Mouse (Mus musculus): ENCODE results near the gene Rev1. TPM values are rescaled to one million over a fixed set of nuclear protein-coding genes. Genes with fewer than 3 reads are reported as not detected.

Rev1 gene
- polyA plus RNA-seq, 1 experiment from 2014 or later: 20.4 TPM

DNA sequence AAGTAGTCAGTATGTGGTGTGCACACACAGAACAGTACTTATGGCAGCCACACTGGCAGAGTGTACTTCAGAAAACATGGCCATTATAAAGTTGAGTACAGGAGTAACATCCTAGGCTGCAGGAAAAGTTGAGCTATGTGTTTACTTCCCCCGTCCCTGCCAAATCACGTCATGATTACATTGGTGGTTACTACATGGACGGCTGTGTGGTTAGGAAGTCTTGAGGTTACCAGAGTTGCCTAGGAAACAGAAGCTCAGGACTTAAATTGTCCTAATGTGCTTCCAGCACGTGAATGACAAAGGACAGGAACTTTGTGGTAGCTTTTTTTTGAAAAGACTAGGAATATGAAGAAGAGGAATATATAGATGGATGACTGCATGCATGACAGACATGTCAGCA lies 80.0 kb downstream of the Rev1 start:
- H3K36me3 ChIP-seq (ENCODE audit: control insufficient read depth, insufficient read depth, low read length): peaks cover 52% of the 10 kb centered on the region
- WGBS (ENCODE audit: insufficient replicate concordance): 72% methylated on average over 4 of the region's 4 CpGs

DNA sequence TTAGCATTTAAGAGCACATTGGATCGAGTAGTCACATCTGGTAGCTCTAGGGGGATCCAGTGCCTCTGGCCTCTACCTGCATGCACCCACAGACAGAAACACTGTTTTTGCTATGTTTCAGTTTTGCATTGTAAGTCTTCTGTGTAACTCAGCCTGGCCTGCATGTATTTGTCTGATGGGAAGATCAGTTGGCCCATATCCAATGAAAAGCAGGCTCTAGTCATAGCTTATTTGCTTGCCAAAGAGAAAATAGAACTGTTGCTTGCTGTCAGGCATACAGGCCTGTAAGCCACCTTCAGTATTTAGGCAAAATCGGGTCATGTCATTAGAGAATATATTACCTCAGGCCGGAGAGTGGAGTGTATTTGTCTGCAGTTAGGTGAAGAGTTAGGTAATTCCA lies 81.5 kb downstream of the Rev1 start:
- Histone ChIP-seq H3K9me3 (replicated peaks; ENCODE audit: control insufficient read depth, low read length) (no peaks in the 10 kb centered on the region), H3K9ac (ENCODE audit: low read depth, low read length) (no peak overlapping the region), H3K27me3 (ENCODE audit: control insufficient read depth, insufficient read depth, low read length) (no peaks in the 10 kb centered on the region), H3K4me2 (no peak overlapping the region), H3K27ac (ENCODE audit: low read depth, low read length) (no peak overlapping the region), H3K4me1 (ENCODE audit: control insufficient read depth, insufficient read depth, low read length) (no peaks in the 10 kb centered on the region), H3K4me3 (ENCODE audit: low read depth, low read length) (no peak overlapping the region), H3K36me3 (ENCODE audit: control insufficient read depth, insufficient read depth, low read length) (peaks cover 51% of the 10 kb centered on the region)
- no peak for ATAC-seq (replicated peaks; ENCODE audit: insufficient number of reproducible peaks, low FRiP score, low TSS enrichment)
- WGBS (ENCODE audit: insufficient replicate concordance): 89% methylated on average over 3 of the region's 3 CpGs

More for the DNA sequence above, 80.0 kb downstream of the Rev1 start:
- Histone ChIP-seq H3K4me3 (ENCODE audit: low read depth, low read length) (no peak overlapping the region), H3K4me2 (no peak overlapping the region), H3K9ac (ENCODE audit: low read depth, low read length) (no peak overlapping the region), H3K9me3 (replicated peaks; ENCODE audit: control insufficient read depth, low read length) (no peaks in the 10 kb centered on the region), H3K4me1 (ENCODE audit: control insufficient read depth, insufficient read depth, low read length) (no peaks in the 10 kb centered on the region), H3K27ac (ENCODE audit: low read depth, low read length) (no peak overlapping the region), H3K27me3 (ENCODE audit: control insufficient read depth, insufficient read depth, low read length) (no peaks in the 10 kb centered on the region)
- ATAC-seq (replicated peaks; ENCODE audit: insufficient number of reproducible peaks, low FRiP score, low TSS enrichment): no peak

DNA sequence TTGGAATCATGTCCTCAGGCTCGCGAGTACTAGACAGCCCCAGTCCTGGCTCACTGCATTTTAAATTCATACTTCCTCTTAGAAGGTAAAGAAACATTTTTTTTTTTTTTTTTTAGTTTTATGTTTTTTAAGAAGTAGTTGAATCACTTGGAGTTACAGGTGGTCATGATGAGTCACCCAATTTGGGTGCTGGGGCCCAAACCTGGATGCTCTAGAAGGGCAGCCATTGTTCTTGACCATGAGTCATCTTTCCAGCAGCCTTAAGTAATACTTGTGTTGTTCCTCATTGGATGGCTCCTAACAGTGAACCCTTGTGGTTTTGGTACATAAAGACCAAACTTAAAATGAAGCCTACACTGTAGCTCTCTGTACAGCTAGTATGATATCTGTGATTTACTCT lies 90.7 kb downstream of the Rev1 start:
- no peak overlapping the region for H3K27ac ChIP-seq (ENCODE audit: low read depth, low read length)
- H3K9ac ChIP-seq (ENCODE audit: low read depth, low read length): no peak overlapping the region
- ATAC-seq (replicated peaks; ENCODE audit: insufficient number of reproducible peaks, low FRiP score, low TSS enrichment): no peak
- no peaks in the 10 kb centered on the region for H3K4me1 ChIP-seq (ENCODE audit: control insufficient read depth, insufficient read depth, low read length)
- H3K27me3 ChIP-seq (ENCODE audit: control insufficient read depth, insufficient read depth, low read length): no peaks in the 10 kb centered on the region
- H3K4me2 ChIP-seq: no peak overlapping the region
- WGBS (ENCODE audit: insufficient replicate concordance): 94% methylated on average over 2 of the region's 2 CpGs
- peaks cover 28% of the 10 kb centered on the region for H3K36me3 ChIP-seq (ENCODE audit: control insufficient read depth, insufficient read depth, low read length)
- no peak overlapping the region for H3K4me3 ChIP-seq (ENCODE audit: low read depth, low read length)
- H3K9me3 ChIP-seq (replicated peaks; ENCODE audit: control insufficient read depth, low read length): no peaks in the 10 kb centered on the region

DNA sequence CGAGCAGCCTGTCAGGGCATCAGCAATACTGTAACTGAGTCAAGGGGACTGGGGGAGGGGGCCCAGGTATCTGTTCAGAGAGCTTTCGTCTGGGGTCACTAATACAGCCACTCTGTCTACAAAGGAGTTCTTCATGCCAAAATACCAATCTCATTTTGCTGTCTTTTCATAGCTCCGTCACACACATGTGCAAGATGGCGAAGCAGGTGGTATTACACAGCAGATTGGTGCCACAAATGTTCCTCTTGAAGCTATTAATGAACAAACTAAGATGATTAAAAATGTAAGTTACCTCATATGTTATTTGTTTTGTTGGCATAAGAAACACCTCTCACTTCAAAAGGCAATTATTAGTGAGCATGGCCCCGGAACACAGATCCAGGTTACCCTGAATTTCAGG lies 92.2 kb downstream of the Rev1 start:
- H3K9ac ChIP-seq (ENCODE audit: low read depth, low read length): no peak overlapping the region
- H3K27me3 ChIP-seq (ENCODE audit: control insufficient read depth, insufficient read depth, low read length): no peaks in the 10 kb centered on the region
- peaks cover 28% of the 10 kb centered on the region for H3K36me3 ChIP-seq (ENCODE audit: control insufficient read depth, insufficient read depth, low read length)
- H3K4me3 ChIP-seq (ENCODE audit: low read depth, low read length): no peak overlapping the region
- H3K4me1 ChIP-seq (ENCODE audit: control insufficient read depth, insufficient read depth, low read length): no peaks in the 10 kb centered on the region
- WGBS (ENCODE audit: insufficient replicate concordance): 91% methylated on average over 5 of the region's 5 CpGs
- no peak overlapping the region for H3K27ac ChIP-seq (ENCODE audit: low read depth, low read length)
- no peak overlapping the region for H3K4me2 ChIP-seq
- no peaks in the 10 kb centered on the region for H3K9me3 ChIP-seq (replicated peaks; ENCODE audit: control insufficient read depth, low read length)
- no peak for ATAC-seq (replicated peaks; ENCODE audit: insufficient number of reproducible peaks, low FRiP score, low TSS enrichment)

DNA sequence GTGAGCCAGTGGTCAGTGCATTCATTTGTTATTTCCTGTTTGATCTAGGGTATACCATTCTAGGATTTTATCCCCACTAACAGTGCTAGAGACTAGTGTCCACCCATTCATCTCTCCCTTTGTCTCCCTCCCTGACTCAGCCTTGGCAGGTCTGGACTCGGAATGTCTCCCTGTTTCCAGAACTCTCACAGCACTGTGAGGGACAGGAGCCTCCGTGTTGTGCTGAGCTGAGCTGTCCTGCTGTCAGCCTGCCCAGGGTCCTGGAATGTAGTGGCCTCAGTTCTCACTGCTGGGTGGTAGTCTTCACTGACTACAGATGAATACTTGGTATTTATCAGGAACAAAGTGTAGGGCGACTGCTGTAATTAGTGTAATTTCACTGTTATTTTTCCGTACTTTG lies 94.1 kb downstream of the Rev1 start:
- no peaks in the 10 kb centered on the region for H3K4me1 ChIP-seq (ENCODE audit: control insufficient read depth, insufficient read depth, low read length)
- 87% methylated on average over 4 of the region's 4 CpGs for whole genome bisulfite sequencing (ENCODE audit: insufficient replicate concordance)
- no peak overlapping the region for H3K9ac ChIP-seq (ENCODE audit: low read depth, low read length)
- H3K4me3 ChIP-seq (ENCODE audit: low read depth, low read length): no peak overlapping the region
- H3K9me3 ChIP-seq (replicated peaks; ENCODE audit: control insufficient read depth, low read length): no peaks in the 10 kb centered on the region
- ATAC-seq (replicated peaks; ENCODE audit: insufficient number of reproducible peaks, low FRiP score, low TSS enrichment): no peak
- no peaks in the 10 kb centered on the region for H3K27me3 ChIP-seq (ENCODE audit: control insufficient read depth, insufficient read depth, low read length)
- H3K36me3 ChIP-seq (ENCODE audit: control insufficient read depth, insufficient read depth, low read length): peaks cover 21% of the 10 kb centered on the region
- H3K4me2 ChIP-seq: no peak overlapping the region
- no peak overlapping the region for H3K27ac ChIP-seq (ENCODE audit: low read depth, low read length)

DNA sequence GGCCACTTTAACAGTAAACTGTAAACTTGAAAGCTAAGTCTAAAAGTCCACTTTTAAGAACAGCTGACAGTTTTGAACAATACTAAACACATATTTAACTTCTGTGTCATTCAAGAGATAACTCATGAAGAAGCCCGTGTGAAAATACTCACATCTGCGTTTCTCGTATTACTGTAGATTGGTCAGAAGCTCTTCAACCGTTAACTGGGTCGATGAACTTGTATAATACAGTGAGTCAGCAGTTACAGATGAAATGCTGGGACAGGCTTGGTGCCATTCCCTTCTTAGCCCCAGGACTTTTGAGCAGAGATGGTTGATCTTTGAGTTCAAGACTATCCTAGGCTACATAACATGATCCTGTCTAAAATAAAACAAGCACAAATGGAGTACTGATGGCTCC lies 98.2 kb downstream of the Rev1 start:
- H3K4me1 ChIP-seq (ENCODE audit: control insufficient read depth, insufficient read depth, low read length): no peaks in the 10 kb centered on the region
- no peak for ATAC-seq (replicated peaks; ENCODE audit: insufficient number of reproducible peaks, low FRiP score, low TSS enrichment)
- H3K27ac ChIP-seq (ENCODE audit: low read depth, low read length): no peak overlapping the region
- no peaks in the 10 kb centered on the region; the same call in none of the 2 replicates for H3K36me3 ChIP-seq (ENCODE audit: control insufficient read depth, insufficient read depth, low read length)
- no peak overlapping the region for H3K4me3 ChIP-seq (ENCODE audit: low read depth, low read length)
- H3K9ac ChIP-seq (ENCODE audit: low read depth, low read length): no peak overlapping the region
- no peak overlapping the region for H3K4me2 ChIP-seq
- WGBS (ENCODE audit: insufficient replicate concordance): 87% methylated on average over 5 of the region's 5 CpGs
- H3K9me3 ChIP-seq (replicated peaks; ENCODE audit: control insufficient read depth, low read length): no peaks in the 10 kb centered on the region
- no peaks in the 10 kb centered on the region for H3K27me3 ChIP-seq (ENCODE audit: control insufficient read depth, insufficient read depth, low read length)

DNA sequence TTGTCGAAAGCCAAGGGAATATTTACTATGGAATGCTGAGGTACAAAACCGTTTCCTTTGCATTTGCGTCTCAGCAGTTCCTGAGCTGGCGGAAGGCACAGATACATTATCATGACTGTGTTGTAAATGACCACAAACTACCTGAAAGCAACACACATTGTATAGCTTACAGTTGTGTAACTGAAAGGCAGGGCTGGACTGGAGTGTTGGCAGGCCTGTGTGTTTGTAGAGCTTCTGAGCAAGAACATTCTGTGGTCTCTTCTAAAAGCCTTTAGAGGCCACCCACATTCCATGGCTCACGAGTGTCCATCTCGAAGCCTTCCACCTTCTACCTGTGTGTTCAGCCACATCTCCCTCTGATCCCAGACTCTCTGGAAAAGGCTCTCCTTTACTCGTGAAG lies 102.3 kb downstream of the Rev1 start:
- H3K9ac ChIP-seq (ENCODE audit: low read depth, low read length): no peak overlapping the region
- ATAC-seq (replicated peaks; ENCODE audit: insufficient number of reproducible peaks, low FRiP score, low TSS enrichment): no peak
- no peak overlapping the region for H3K27ac ChIP-seq (ENCODE audit: low read depth, low read length)
- no peak overlapping the region for H3K4me3 ChIP-seq (ENCODE audit: low read depth, low read length)
- H3K27me3 ChIP-seq (ENCODE audit: control insufficient read depth, insufficient read depth, low read length): no peaks in the 10 kb centered on the region
- no peaks in the 10 kb centered on the region for H3K9me3 ChIP-seq (replicated peaks; ENCODE audit: control insufficient read depth, low read length)
- no peak overlapping the region for H3K4me2 ChIP-seq
- peaks cover 9% of the 10 kb centered on the region for H3K36me3 ChIP-seq (ENCODE audit: control insufficient read depth, insufficient read depth, low read length)
- no peaks in the 10 kb centered on the region for H3K4me1 ChIP-seq (ENCODE audit: control insufficient read depth, insufficient read depth, low read length)
- 89% methylated on average over 7 of the region's 7 CpGs for WGBS (ENCODE audit: insufficient replicate concordance)

DNA sequence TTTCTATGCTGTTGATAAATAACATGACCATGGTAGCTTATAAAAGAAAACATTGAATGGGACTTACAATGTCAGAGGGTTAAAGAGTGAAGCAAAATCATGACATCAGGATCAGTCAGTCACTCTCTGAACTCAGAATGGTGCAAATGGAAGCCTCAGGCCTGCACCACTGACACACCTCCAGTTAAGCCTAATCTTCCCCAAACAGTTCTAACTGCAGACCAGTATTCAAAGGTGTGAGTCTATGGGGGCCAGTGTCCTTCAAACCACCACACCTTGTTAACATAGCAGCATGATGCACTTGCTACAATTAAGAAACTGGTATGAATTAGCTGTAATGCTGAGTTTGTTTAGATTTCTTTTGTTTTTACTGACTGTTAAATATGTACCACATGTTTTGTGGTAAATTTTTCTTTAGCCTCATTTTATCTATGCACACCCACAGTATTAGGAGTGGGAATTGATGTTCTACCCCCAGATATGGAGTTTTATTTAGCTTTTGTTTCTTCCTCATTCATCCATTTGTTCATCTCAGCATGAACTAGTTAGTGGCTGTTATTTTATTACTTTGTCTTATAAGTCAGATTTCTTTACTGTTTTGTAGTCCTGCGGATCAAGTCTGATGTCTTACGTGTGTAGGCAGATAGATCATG lies 114.9 kb downstream of the Rev1 start:
- 99% methylated on average over 2 of the region's 2 CpGs for WGBS (ENCODE audit: insufficient replicate concordance)
- no peak overlapping the region for H3K4me2 ChIP-seq

DNA sequence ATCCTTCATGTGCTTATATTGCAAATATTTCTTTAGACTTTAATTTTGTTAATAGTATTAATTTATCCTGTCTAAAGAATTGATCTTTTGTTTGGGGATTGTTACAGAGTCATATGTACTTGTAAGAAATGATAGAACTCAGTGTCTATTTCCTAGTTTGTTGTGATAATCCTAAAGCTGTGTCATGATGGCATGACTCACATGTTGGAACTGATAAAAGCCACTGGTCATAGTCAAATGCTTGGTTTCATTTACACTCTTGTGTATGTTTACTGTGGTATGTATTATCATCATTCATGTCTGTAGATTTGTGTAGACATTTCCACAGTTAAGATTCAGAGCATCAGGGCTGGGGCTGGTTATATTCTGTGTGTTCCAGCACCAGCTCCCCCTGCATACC lies 117.1 kb downstream of the Rev1 start:
- Histone ChIP-seq H3K9me3 (replicated peaks; ENCODE audit: control insufficient read depth, low read length) (no peaks in the 10 kb centered on the region), H3K27me3 (ENCODE audit: control insufficient read depth, insufficient read depth, low read length) (no peaks in the 10 kb centered on the region), H3K4me2 (peak overlapping the region; percentile 4; the same call in 1 of the 2 replicates), H3K4me3 (ENCODE audit: low read depth, low read length) (no peak overlapping the region), H3K36me3 (ENCODE audit: control insufficient read depth, insufficient read depth, low read length) (no peaks in the 10 kb centered on the region), H3K27ac (ENCODE audit: low read depth, low read length) (no peak overlapping the region), H3K4me1 (ENCODE audit: control insufficient read depth, insufficient read depth, low read length) (0 out of 2 replicates have a peak, but pooled peaks cover 3% of the 10 kb centered on the region), H3K9ac (ENCODE audit: low read depth, low read length) (no peak overlapping the region)
- no peak for ATAC-seq (replicated peaks; ENCODE audit: insufficient number of reproducible peaks, low FRiP score, low TSS enrichment)

More for the DNA sequence above, 114.9 kb downstream of the Rev1 start:
- H3K4me1 ChIP-seq (ENCODE audit: control insufficient read depth, insufficient read depth, low read length): 0 out of 2 replicates have a peak, but pooled peaks cover 3% of the 10 kb centered on the region
- no peaks in the 10 kb centered on the region for H3K9me3 ChIP-seq (replicated peaks; ENCODE audit: control insufficient read depth, low read length)
- no peak overlapping the region for H3K4me3 ChIP-seq (ENCODE audit: low read depth, low read length)
- peaks cover 7% of the 10 kb centered on the region; the same call in 1 of the 2 replicates for H3K36me3 ChIP-seq (ENCODE audit: control insufficient read depth, insufficient read depth, low read length)
- no peaks in the 10 kb centered on the region for H3K27me3 ChIP-seq (ENCODE audit: control insufficient read depth, insufficient read depth, low read length)
- no peak for ATAC-seq (replicated peaks; ENCODE audit: insufficient number of reproducible peaks, low FRiP score, low TSS enrichment)
- H3K27ac ChIP-seq (ENCODE audit: low read depth, low read length): no peak overlapping the region
- H3K9ac ChIP-seq (ENCODE audit: low read depth, low read length): no peak overlapping the region

Measured in heart, embryonic 11.5 days (tissue).